Mouse (Mus musculus): ENCODE measurements around the gene Kdm2b. TPM values are rescaled to one million over a fixed set of nuclear protein-coding genes. Genes with fewer than 3 reads are reported as not detected.

Gene Kdm2b
- polyA plus RNA-seq (2016; fragmentation: Nextera tagmentation; extraction: Ambion mirVana), result 108 and 118 TPM in 2 replicates

GRCm38 (mm10) chr5:122989551-122990330, at the start of gene Kdm2b:
TSS of gene Kdm2b (minus strand) at chr5:122989823.
- WGBS, result 1% methylated on average over 15 of the region's 15 CpGs
- peak; percentile 51 for ATAC-seq (ENCODE audit: low FRiP score)
- H3K9ac ChIP-seq, result peak within 1 kb of the TSS; percentile 74
- peak within 1 kb of the TSS; percentile 96 for H3K4me2 ChIP-seq
- peak within 1 kb of the TSS; percentile 82 for H3K27ac ChIP-seq
- peaks cover 69% of the 10 kb centered on the region for H3K4me1 ChIP-seq
- no peaks in the 10 kb centered on the region for H3K36me3 ChIP-seq (replicated peaks)
- H3K4me3 ChIP-seq (replicated peaks), result peak within 1 kb of the TSS; percentile 60
- no peaks in the 10 kb centered on the region; the same call in 1 of the 2 replicates for H3K27me3 ChIP-seq
- H3K9me3 ChIP-seq, result no peaks in the 10 kb centered on the region

GRCm38 (mm10) chr5:123039120-123039752, 49.6 kb upstream of the Kdm2b start:
- no peak overlapping the region for H3K27ac ChIP-seq

DNA sequence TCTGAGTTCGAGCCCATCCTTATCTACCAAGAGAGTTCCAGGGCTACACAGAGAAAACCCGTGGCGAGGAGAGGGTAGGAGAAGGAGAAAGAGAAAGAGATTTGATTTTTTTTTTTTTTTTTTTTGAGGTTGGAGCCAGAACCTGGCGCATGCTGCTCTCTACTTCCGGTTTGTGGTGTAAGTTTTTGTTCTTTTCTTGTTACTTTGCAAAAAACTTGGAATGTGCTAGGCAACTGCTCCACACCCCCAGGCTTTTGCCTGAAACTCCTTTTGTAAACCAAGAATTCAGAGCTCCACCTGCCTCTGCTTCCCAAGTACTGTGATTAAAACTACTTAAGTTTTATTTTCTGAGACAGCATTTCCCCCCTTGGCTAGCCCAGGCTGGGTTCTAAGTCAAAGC, 48.5 kb upstream of the Kdm2b start:
- no peak for ATAC-seq (ENCODE audit: low FRiP score)
- no peaks in the 10 kb centered on the region for H3K9me3 ChIP-seq
- H3K4me3 ChIP-seq (replicated peaks), result no peak overlapping the region
- no peak overlapping the region for H3K9ac ChIP-seq
- H3K4me2 ChIP-seq, result no peak overlapping the region
- H3K27ac ChIP-seq, result no peak overlapping the region
- no peaks in the 10 kb centered on the region for H3K27me3 ChIP-seq
- no peaks in the 10 kb centered on the region for H3K36me3 ChIP-seq (replicated peaks)
- H3K4me1 ChIP-seq, result peaks cover 10% of the 10 kb centered on the region
- 92% methylated on average over 5 of the region's 5 CpGs for WGBS

More at GRCm38 (mm10) chr5:123039120-123039752, 49.6 kb upstream of the Kdm2b start:
- peak overlapping the region; percentile 54 for H3K4me2 ChIP-seq
- H3K36me3 ChIP-seq (replicated peaks), result no peaks in the 10 kb centered on the region
- H3K9ac ChIP-seq, result no peak overlapping the region
- H3K27me3 ChIP-seq, result no peaks in the 10 kb centered on the region
- ATAC-seq (ENCODE audit: low FRiP score), result no peak
- 4% methylated on average over 25 of the region's 25 CpGs for WGBS
- H3K9me3 ChIP-seq, result no peaks in the 10 kb centered on the region
- H3K4me1 ChIP-seq, result peaks cover 10% of the 10 kb centered on the region
- peak overlapping the region; percentile 26 for H3K4me3 ChIP-seq (replicated peaks)

DNA sequence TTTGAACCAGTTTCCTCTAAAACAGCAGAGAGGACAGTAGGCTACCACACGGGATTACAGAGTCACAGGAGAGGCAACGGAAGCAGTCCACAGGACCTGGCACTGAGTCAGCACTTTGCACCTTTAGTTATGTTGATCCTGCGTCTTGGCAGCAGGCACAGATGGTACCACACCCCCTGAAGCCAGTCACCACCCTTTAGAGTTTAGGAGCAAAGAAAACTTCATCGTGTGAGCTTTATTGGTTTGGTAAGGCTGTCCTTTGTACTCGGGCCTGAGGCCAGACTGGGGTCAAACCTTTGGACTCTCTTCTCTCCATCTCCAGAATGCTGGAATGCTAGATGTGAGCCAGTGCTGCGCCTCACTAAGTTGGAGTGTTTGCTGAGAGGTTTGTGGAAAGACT, 45.9 kb upstream of the Kdm2b start:
- Histone ChIP-seq H3K4me1 (peaks cover 10% of the 10 kb centered on the region), H3K9ac (no peak overlapping the region), H3K27ac (no peak overlapping the region), H3K36me3 (replicated peaks) (peaks cover 7% of the 10 kb centered on the region; the same call in 1 of the 2 replicates), H3K9me3 (no peaks in the 10 kb centered on the region), H3K4me2 (no peak overlapping the region), H3K27me3 (no peaks in the 10 kb centered on the region), H3K4me3 (replicated peaks) (no peak overlapping the region)
- 48% methylated on average over 6 of the region's 6 CpGs for WGBS
- no peak for ATAC-seq (ENCODE audit: low FRiP score)

- no peak for ATAC-seq (ENCODE audit: low FRiP score)
These were observed 45.5 kb upstream of the Kdm2b start for GRCm38 (mm10) chr5:123035089-123035488.

GRCm38 (mm10) chr5:123033646-123034160, 44.1 kb upstream of the Kdm2b start:
- H3K4me1 ChIP-seq, result no peaks in the 10 kb centered on the region; the same call in 1 of the 2 replicates
- no peaks in the 10 kb centered on the region for H3K9me3 ChIP-seq
- 74% methylated on average over 7 of the region's 7 CpGs for WGBS
- peaks cover 20% of the 10 kb centered on the region for H3K36me3 ChIP-seq (replicated peaks)
- no peak overlapping the region for H3K4me2 ChIP-seq
- no peak overlapping the region for H3K9ac ChIP-seq
- no peak overlapping the region for H3K4me3 ChIP-seq (replicated peaks)
- H3K27ac ChIP-seq, result no peak overlapping the region
- ATAC-seq (ENCODE audit: low FRiP score), result no peak
- H3K27me3 ChIP-seq, result no peaks in the 10 kb centered on the region

More at GRCm38 (mm10) chr5:123035089-123035488, 45.5 kb upstream of the Kdm2b start:
- WGBS, result 96% methylated on average over 4 of the region's 4 CpGs
- Histone ChIP-seq H3K27me3 (no peaks in the 10 kb centered on the region), H3K9ac (no peak overlapping the region), H3K9me3 (no peaks in the 10 kb centered on the region), H3K4me1 (peaks cover 10% of the 10 kb centered on the region), H3K27ac (no peak overlapping the region), H3K4me3 (replicated peaks) (no peak overlapping the region), H3K4me2 (no peak overlapping the region), H3K36me3 (replicated peaks) (peaks cover 8% of the 10 kb centered on the region)

- Histone ChIP-seq H3K27ac (no peak overlapping the region), H3K9ac (no peak overlapping the region), H3K4me3 (replicated peaks) (no peak overlapping the region), H3K4me2 (no peak overlapping the region), H3K9me3 (no peaks in the 10 kb centered on the region), H3K27me3 (no peaks in the 10 kb centered on the region), H3K4me1 (no peaks in the 10 kb centered on the region; the same call in 1 of the 2 replicates), H3K36me3 (replicated peaks) (peaks cover 20% of the 10 kb centered on the region)
- ATAC-seq (ENCODE audit: low FRiP score), result no peak
- 88% methylated on average over 3 of the region's 3 CpGs for WGBS
These were observed 41.7 kb upstream of the Kdm2b start for GRCm38 (mm10) chr5:123031312-123031711.

DNA sequence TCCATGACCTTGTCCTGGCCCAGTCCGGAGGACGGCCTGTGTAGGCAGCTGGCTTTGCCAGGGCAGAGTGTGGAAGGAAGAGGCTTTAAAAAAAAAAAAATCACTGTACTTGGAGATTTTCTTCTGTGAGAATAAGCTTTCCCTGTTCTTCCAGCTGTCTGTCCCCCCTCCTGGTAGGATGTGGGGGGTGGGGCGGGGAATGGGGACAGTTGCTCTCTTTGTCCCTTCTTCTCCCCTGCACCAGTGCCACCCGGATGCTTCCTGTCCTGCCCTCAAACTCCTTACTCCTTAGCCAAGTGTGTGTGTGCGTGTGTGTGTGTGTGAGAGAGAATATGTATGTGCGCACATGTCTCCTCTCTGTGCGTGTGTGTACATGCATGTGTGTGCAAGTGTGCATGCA, 40.1 kb upstream of the Kdm2b start:
- H3K4me1 ChIP-seq, result no peaks in the 10 kb centered on the region
- peaks cover 20% of the 10 kb centered on the region for H3K36me3 ChIP-seq (replicated peaks)
- ATAC-seq (ENCODE audit: low FRiP score), result no peak
- WGBS, result 91% methylated on average over 7 of the region's 7 CpGs
- no peaks in the 10 kb centered on the region for H3K9me3 ChIP-seq
- no peak overlapping the region for H3K4me2 ChIP-seq
- H3K27me3 ChIP-seq, result no peaks in the 10 kb centered on the region
- H3K9ac ChIP-seq, result no peak overlapping the region
- no peak overlapping the region for H3K27ac ChIP-seq
- no peak overlapping the region for H3K4me3 ChIP-seq (replicated peaks)

DNA sequence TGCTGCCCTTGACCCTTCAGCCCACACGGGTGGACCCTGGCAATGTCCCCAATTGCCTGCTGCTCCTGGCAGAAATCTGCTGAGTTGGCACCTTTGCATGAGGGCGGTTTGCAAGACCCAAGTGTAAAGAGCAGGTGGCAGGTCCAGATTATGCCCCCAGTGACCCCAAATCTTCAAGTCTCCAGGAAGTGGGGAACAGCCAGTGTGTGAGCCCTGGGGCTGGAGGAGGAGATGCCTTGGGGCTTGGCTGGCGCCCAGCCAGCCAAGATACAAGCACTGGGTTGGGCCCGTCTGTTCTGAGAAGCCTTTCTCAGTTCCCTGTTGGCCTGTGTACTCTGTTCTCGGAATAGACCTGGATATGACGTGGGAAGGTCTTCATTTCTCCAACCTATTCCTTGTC, 37.8 kb upstream of the Kdm2b start:
- no peaks in the 10 kb centered on the region for H3K27me3 ChIP-seq
- no peak for ATAC-seq (ENCODE audit: low FRiP score)
- H3K4me2 ChIP-seq, result no peak overlapping the region
- WGBS, result 79% methylated on average over 6 of the region's 6 CpGs
- H3K9ac ChIP-seq, result no peak overlapping the region
- H3K9me3 ChIP-seq, result no peaks in the 10 kb centered on the region
- no peaks in the 10 kb centered on the region for H3K4me1 ChIP-seq
- H3K27ac ChIP-seq, result no peak overlapping the region
- no peak overlapping the region for H3K4me3 ChIP-seq (replicated peaks)
- H3K36me3 ChIP-seq (replicated peaks), result peaks cover 20% of the 10 kb centered on the region

GRCm38 (mm10) chr5:123026414-123026813, 36.8 kb upstream of the Kdm2b start:
- no peak overlapping the region for H3K9ac ChIP-seq
- 69% methylated on average over 6 of the region's 6 CpGs for WGBS
- no peak overlapping the region for H3K4me2 ChIP-seq
- no peaks in the 10 kb centered on the region for H3K4me1 ChIP-seq
- ATAC-seq (ENCODE audit: low FRiP score), result no peak
- H3K27ac ChIP-seq, result no peak overlapping the region
- H3K36me3 ChIP-seq (replicated peaks), result peaks cover 15% of the 10 kb centered on the region
- H3K4me3 ChIP-seq (replicated peaks), result no peak overlapping the region
- no peaks in the 10 kb centered on the region for H3K9me3 ChIP-seq
- no peaks in the 10 kb centered on the region for H3K27me3 ChIP-seq

- H3K9ac ChIP-seq, result no peak overlapping the region
- ATAC-seq (ENCODE audit: low FRiP score), result no peak
- peaks cover under 1% of the 10 kb centered on the region; the same call in 1 of the 2 replicates for H3K4me1 ChIP-seq
- 88% methylated on average over 9 of the region's 9 CpGs for WGBS
- H3K27ac ChIP-seq, result no peak overlapping the region
- H3K4me3 ChIP-seq (replicated peaks), result no peak overlapping the region
- H3K36me3 ChIP-seq (replicated peaks), result peaks cover 12% of the 10 kb centered on the region
- no peaks in the 10 kb centered on the region for H3K27me3 ChIP-seq
- no peak overlapping the region for H3K4me2 ChIP-seq
- H3K9me3 ChIP-seq, result no peaks in the 10 kb centered on the region
These were observed 35.4 kb upstream of the Kdm2b start for GRCm38 (mm10) chr5:123024965-123025573.

- Histone ChIP-seq H3K4me1 (peaks cover 8% of the 10 kb centered on the region), H3K27ac (no peak overlapping the region), H3K27me3 (no peaks in the 10 kb centered on the region), H3K4me3 (replicated peaks) (no peak overlapping the region), H3K9me3 (no peaks in the 10 kb centered on the region), H3K36me3 (replicated peaks) (peaks cover 4% of the 10 kb centered on the region), H3K4me2 (no peak overlapping the region), H3K9ac (no peak overlapping the region)
- no peak for ATAC-seq (ENCODE audit: low FRiP score)
- WGBS, result 93% methylated on average over 6 of the region's 6 CpGs
These were observed 34.7 kb upstream of the Kdm2b start for GRCm38 (mm10) chr5:123024312-123024711.

All from forebrain, embryonic 12.5 days (tissue).